Mouse (Mus musculus) embryonic stem cell, embryonic (primary cell): ENCODE measurements around the gene Nsdhl.

ENCODE experiments used
- CTCF ChIA-PET, 4 experiments: fragments of 300-600 bp in 2 of 4; fragments of 350-600 bp in 2 of 4; sonication (Branson Sonifier 250); formaldehyde crosslinking; loops; one replicate each; lab custom pipeline; 2022; ENCODE audit warnings: inconsistent platforms in 2 of 4; lab: Charles Lee
- POLR2A ChIA-PET, 4 experiments: fragments of 300-600 bp in 2 of 4; fragments of 350-600 bp in 2 of 4; sonication (Branson Sonifier 250); formaldehyde crosslinking; loops; one replicate each; lab custom pipeline; 2022; ENCODE audit warnings: antibody characterized with exemption in 4 of 4, inconsistent platforms in 1 of 4; lab: Charles Lee

Nsdhl gene

DNA sequence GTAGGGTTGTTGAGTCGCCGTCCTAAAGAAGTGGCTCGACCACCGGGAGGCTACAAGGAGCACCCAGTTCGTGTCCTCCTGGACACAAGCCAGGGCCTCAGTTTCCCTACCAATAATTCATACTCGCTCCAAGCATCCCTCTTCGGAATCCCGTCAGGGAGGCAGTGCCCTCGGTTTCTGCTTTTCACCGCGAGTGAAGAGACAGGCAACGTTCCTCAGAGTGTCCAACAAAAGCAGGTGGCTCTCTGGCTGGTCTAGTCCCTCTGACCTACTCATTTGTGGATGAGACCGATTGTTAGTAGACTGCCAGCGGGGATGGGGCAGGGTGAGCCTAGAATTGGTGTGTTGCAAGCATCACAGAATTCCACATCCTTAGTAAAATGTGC is 69.2 kb downstream of the Nsdhl start:
- ChIA-PET POLR2A (interaction anchor here in 2 of 4 experiments (0.9 to 2.9 kb wide), 4 partner anchors 19 to 69 kb away, joined by 3 to 10 read pairs (median 4); partner anchors contain the start of genes Cetn2 (in 2 of the 2) and Nsdhl (in 2 of the 2)), CTCF (interaction anchor here in 1 of 4 experiments (1.0 kb wide), 1 partner anchor 20 kb away, joined by 5 read pairs; no protein-coding TSS in a partner anchor)

DNA sequence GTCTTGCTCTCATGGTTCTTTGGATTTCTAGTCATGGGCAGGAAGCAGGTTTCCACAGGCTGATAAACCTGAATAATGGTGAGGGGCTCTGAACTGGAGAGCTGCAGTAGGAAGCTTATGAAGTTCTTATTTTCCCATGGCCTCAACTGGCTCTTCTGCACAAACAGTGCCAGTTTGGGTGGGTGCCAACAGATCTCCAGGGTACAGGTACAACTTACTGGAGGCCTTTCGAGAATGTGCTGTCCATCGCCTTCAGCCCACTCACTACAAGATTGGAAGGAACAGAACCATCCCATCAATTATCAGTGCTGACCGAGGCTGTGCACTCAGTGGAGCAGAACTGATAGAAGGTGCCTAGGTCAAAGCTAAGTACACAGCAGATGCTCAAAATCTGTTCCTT is 70.1 kb downstream of the Nsdhl start:
- ChIA-PET POLR2A (interaction anchor here in 2 of 4 experiments (0.6 to 2.9 kb wide), 3 partner anchors 19 to 1365 kb away, joined by 3 to 10 read pairs (median 3); partner anchors contain the start of genes Cetn2 (in 1 of the 2), Lage3 (in 1 of the 2) and Nsdhl (in 1 of the 2)), CTCF (no interaction called here)

GRCm38 (mm10) chrX:72990581-72990980 is 72.2 kb downstream of the Nsdhl start:
- POLR2A ChIA-PET, result interaction anchor here in 2 of 4 experiments (0.6 to 1.4 kb wide), 2 partner anchors 15 to 958 kb away, joined by 4 to 11 read pairs; no protein-coding TSS in a partner anchor
- CTCF ChIA-PET, result no interaction called here

DNA sequence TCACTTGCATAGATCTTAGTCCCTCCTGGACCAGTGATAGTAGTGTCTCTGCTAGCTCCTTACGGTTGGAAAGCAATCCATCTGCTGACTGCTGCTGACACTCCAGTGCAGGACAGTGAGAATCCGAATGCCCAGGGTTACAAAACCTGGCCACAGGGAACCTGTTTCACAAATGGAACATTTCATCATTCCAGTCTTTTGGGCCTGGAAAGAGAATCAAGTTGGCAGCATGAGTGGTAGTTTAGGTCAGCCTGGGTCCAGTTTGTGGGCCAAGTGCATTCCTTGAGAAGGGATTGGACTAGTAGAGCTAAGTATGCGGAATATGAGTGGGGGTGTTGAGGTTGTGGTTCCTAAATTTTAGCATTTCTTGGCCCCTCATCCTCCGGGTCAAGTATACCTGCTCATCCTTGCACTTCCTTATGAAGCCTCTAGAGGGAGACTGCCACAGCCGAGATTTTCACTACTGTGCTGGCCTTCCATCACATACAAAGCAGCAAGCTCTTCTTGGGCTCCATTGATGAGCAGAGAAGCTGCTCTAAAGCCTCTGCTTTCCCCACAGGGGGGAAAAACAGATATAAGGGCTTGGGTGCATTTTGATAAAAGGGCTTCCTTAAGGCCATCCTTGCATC is 74.0 kb downstream of the Nsdhl start:
- POLR2A ChIA-PET, result interaction anchor here in 2 of 4 experiments (0.8 to 1.6 kb wide), 5 partner anchors 8 to 46 kb away, joined by 3 to 4 read pairs (median 4); no protein-coding TSS in a partner anchor
- CTCF ChIA-PET, result interaction anchor here (0.6 to 1.5 kb wide), 12 partner anchors 9 to 1089 kb away, joined by 3 to 9 read pairs (median 4); partner anchors contain the start of gene Haus7 (in 1 of the 4)

GRCm38 (mm10) chrX:72995542-72995941 is 77.2 kb downstream of the Nsdhl start:
- POLR2A ChIA-PET, result interaction anchor here in 1 of 4 experiments (0.5 kb wide), 1 partner anchor 67 kb away, joined by 4 read pairs; no protein-coding TSS in a partner anchor
- CTCF ChIA-PET, result no interaction called here

DNA sequence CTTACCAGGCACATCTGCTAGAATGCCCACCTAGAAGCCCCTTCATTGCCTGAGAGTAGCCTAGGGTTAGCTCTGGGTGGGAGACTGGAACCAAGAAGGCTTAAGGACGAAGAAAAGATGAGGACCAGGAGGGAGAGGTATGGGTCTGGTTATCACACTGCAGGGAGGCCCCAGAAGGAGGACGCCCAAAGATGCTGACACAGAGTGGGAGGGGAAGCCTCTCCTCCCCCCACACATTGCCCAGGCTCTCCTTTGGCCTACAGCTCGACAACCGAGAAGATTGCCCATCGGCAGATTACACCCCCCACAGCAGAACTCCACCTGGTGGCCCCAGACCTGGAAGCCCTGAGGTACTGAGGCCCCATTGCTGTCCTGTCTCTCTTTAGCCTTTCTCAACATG is 84.8 kb downstream of the Nsdhl start:
- POLR2A ChIA-PET, result no interaction called here
- CTCF ChIA-PET, result no interaction called here

DNA sequence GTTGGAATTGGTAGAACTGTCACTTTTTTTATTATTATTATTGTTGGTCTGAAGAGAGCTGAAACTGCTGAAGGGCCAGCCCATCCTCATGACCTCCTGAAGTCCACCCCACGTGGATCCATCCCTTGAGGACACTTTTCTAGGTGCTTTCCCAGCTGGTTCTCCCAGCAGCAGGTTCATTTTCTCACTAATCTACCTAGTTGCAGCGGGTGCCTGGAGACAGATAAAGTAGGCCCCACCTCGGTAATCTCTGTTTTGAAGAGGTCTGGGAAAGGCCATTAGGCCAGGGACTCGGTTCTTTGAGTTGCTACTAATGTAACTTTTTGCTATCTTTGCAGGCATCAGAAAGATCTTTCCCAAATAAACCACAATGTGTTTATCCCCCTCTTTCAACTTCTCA is 87.3 kb downstream of the Nsdhl start:
- ChIA-PET POLR2A (interaction anchor here in 2 of 4 experiments (0.5 to 1.1 kb wide), 5 partner anchors 15 to 909 kb away, joined by 3 to 6 read pairs (median 4); no protein-coding TSS in a partner anchor), CTCF (no interaction called here)

DNA sequence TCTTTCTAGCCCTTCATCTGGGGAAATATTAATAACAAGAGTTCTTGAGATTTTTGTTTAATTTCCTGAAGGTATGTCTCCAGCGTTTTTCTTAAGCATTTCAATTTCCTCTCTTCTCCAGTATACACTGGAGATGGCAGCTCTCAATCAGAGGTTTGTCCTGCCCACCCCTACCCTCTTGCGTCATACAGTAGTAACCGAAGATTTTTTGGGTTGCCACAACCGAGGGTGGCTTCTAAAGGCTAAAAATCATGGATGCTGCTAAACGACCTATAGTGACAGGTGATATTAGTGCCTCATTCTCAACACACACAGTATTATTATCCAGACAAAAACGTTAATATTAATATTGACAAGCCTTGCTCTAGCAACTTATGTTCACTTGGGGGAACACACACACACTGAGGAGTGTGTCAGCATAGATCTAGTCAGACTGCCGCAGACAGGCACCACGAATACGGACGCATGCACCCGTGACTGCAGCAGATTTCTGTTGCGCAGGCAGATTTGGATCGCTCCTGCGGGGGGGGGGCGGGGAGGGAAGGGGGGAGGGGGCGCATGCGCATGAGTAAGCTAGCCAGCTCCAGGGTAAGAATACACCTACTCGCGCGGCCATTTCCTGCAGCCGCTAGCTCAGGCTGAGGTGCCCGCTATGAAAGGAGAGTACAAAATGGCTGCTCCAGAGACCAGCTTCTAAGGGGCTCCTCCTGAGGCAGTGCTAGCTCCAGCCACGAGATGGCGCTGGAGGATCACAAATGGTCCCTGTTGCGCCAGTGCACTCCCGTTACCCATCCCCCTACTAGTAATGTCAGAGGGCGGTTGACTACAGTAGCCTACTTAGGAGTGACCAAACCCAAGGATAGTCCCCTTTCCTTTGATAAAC is 89.5 kb downstream of the Nsdhl start:
- POLR2A ChIA-PET, result interaction anchor here (0.6 to 2.3 kb wide), 36 partner anchors 9 to 1369 kb away, joined by 3 to 16 read pairs (median 4); partner anchors contain the start of genes Haus7 (in 2 of the 4), Cetn2 (in 1 of the 4), F8a (in 1 of the 4) and Nsdhl (in 1 of the 4)
- CTCF ChIA-PET, result interaction anchor here (0.6 to 2.2 kb wide), 19 partner anchors 15 to 1514 kb away, joined by 3 to 11 read pairs (median 5); partner anchors contain the start of genes Haus7 (in 1 of the 4), Zfp185 (in 1 of the 4) and Zfp92 (in 1 of the 4)
